Mouse (Mus musculus) hindbrain, embryonic 14.5 days (tissue): ENCODE measurements around the gene Rabl2. TPM values are rescaled to one million over a fixed set of nuclear protein-coding genes. Genes with fewer than 3 reads are reported as not detected.

Experiments
- ATAC-seq: fragments of 200-750 bp; cut with Nextera tagmentation; 2 replicates; pipeline ENCODE4 v1.8.0; 2017; ENCODE audit warnings: moderate number of reproducible peaks, mild to moderate bottlenecking, moderate TSS enrichment, moderate library complexity; ENCODE audit not compliant: low FRiP score
- DNase-seq: peaks from one replicate; pipeline ENCODE4 v3.0.0-alpha.2; 2015; ENCODE audit warnings: low spot score
- H3K27ac ChIP-seq: fragments of 300-500 bp; sonication (generic); 2 replicates; pipeline ENCODE4 v1.5.1; 2014; ENCODE audit warnings: mild to moderate bottlenecking, moderate library complexity
- H3K27me3 ChIP-seq: fragments of 300-500 bp; sonication (generic); 2 replicates; pipeline ENCODE4 v1.6.1; 2014; ENCODE audit warnings: mild to moderate bottlenecking, low read length, mixed read lengths; ENCODE audit not compliant: control insufficient read depth, insufficient read depth
- H3K36me3 ChIP-seq: fragments of 300-500 bp; sonication (generic); replicated peaks from 2 replicates; pipeline ENCODE4 v1.6.1; 2014; ENCODE audit not compliant: control insufficient read depth, insufficient read depth
- H3K4me1 ChIP-seq: fragments of 300-500 bp; sonication (generic); replicated peaks from 2 replicates; pipeline ENCODE4 v1.6.1; 2014; ENCODE audit warnings: antibody characterized with exemption, low read length, mixed read lengths; ENCODE audit not compliant: control insufficient read depth, insufficient read depth
- H3K4me2 ChIP-seq: fragments of 300-500 bp; sonication (generic); replicated peaks from 2 replicates; pipeline ENCODE4 v1.6.1; 2014; ENCODE audit warnings: mild to moderate bottlenecking, moderate library complexity
- H3K4me3 ChIP-seq: fragments of 300-500 bp; sonication (generic); replicated peaks from 2 replicates; pipeline ENCODE4 v1.5.1; 2014; ENCODE audit warnings: mild to moderate bottlenecking, low read length
- H3K9ac ChIP-seq: fragments of 300-500 bp; sonication (generic); 2 replicates; pipeline ENCODE4 v1.6.1; 2014
- H3K9me3 ChIP-seq: fragments of 300-500 bp; sonication (generic); 2 replicates; pipeline ENCODE4 v1.6.1; 2016; ENCODE audit warnings: low read length; ENCODE audit not compliant: control insufficient read depth
- WGBS: fragments of 180-500 bp; shearing (Covaris S2); extraction: QIAGEN DNeasy Blood & Tissue Kit; methylation state at CpG from one replicate; pipeline ENCODE4 v1.1.7; 2014; 5-methylcytosine and 5-hydroxymethylcytosine counted together
- polyA plus RNA-seq: library from polyadenylated mRNA; unstranded; fragments of >200 nt; fragmentation: Nextera tagmentation; extraction: Ambion mirVana; gene quantifications from 2 replicates; pipeline ENCODE4 v1.2.1, GENCODE M21; 2014

Rabl2 gene
- polyA plus RNA-seq, 1 experiment from 2014 or later = 79.0 TPM

GRCm38 (mm10) chr15:89591317-89591716 lies 406 bp downstream of the Rabl2 start:
- H3K4me1 ChIP-seq = peaks cover 15% of the 10 kb centered on the region; the same call in 1 of the 2 replicates
- peak overlapping the region; percentile 74 for H3K4me3 ChIP-seq
- H3K9ac ChIP-seq = peak overlapping the region; percentile 71
- peak; percentile 32 for DNase-seq
- peak; percentile 32; the same call in 1 of the 2 replicates for ATAC-seq
- H3K9me3 ChIP-seq = no peaks in the 10 kb centered on the region
- WGBS = 2% methylated on average over 30 of the region's 30 CpGs
- H3K4me2 ChIP-seq = peak overlapping the region; percentile 90
- H3K27ac ChIP-seq = peak overlapping the region; percentile 81
- H3K36me3 ChIP-seq = peaks cover 26% of the 10 kb centered on the region
- no peaks in the 10 kb centered on the region for H3K27me3 ChIP-seq

- peaks cover 35% of the 10 kb centered on the region for H3K36me3 ChIP-seq
- H3K9ac ChIP-seq = no peak overlapping the region
- peaks cover 15% of the 10 kb centered on the region; the same call in 1 of the 2 replicates for H3K4me1 ChIP-seq
- H3K27me3 ChIP-seq = no peaks in the 10 kb centered on the region
- 88% methylated on average over 5 of the region's 5 CpGs for WGBS
- no peak overlapping the region for H3K27ac ChIP-seq
- DNase-seq (no peak), ATAC-seq (no peak)
- no peaks in the 10 kb centered on the region for H3K9me3 ChIP-seq
- no peak overlapping the region for H3K4me2 ChIP-seq
- H3K4me3 ChIP-seq = no peak overlapping the region
Measured at GRCm38 (mm10) chr15:89589146-89589545, 2.6 kb downstream of the Rabl2 start.

- ATAC-seq (no peak), DNase-seq (no peak)
- H3K36me3 ChIP-seq = peaks cover 51% of the 10 kb centered on the region
- no peak overlapping the region for H3K4me2 ChIP-seq
- H3K4me1 ChIP-seq = peaks cover 4% of the 10 kb centered on the region; the same call in 1 of the 2 replicates
- H3K9me3 ChIP-seq = no peaks in the 10 kb centered on the region
- no peak overlapping the region for H3K4me3 ChIP-seq
- no peak overlapping the region for H3K9ac ChIP-seq
- H3K27me3 ChIP-seq = no peaks in the 10 kb centered on the region
- H3K27ac ChIP-seq = no peak overlapping the region
- 93% methylated on average over 11 of the region's 11 CpGs for WGBS
Measured at GRCm38 (mm10) chr15:89585631-89586030, 6.1 kb downstream of the Rabl2 start.

GRCm38 (mm10) chr15:89585101-89585500 lies 6.6 kb downstream of the Rabl2 start:
- H3K4me1 ChIP-seq = no peaks in the 10 kb centered on the region; the same call in 1 of the 2 replicates
- no peak overlapping the region for H3K4me2 ChIP-seq
- no peaks in the 10 kb centered on the region for H3K9me3 ChIP-seq
- peaks cover 51% of the 10 kb centered on the region for H3K36me3 ChIP-seq
- DNase-seq (no peak), ATAC-seq (no peak)
- no peaks in the 10 kb centered on the region for H3K27me3 ChIP-seq
- 83% methylated on average over 5 of the region's 5 CpGs for WGBS
- no peak overlapping the region for H3K4me3 ChIP-seq
- H3K27ac ChIP-seq = no peak overlapping the region
- H3K9ac ChIP-seq = no peak overlapping the region

- WGBS = 93% methylated on average over 7 of the region's 7 CpGs
- H3K4me3 ChIP-seq = no peak overlapping the region
- no peak overlapping the region for H3K9ac ChIP-seq
- no peak overlapping the region for H3K27ac ChIP-seq
- ATAC-seq (no peak), DNase-seq (no peak)
- peaks cover 37% of the 10 kb centered on the region for H3K36me3 ChIP-seq
- no peak overlapping the region for H3K4me2 ChIP-seq
- no peaks in the 10 kb centered on the region for H3K4me1 ChIP-seq
- no peaks in the 10 kb centered on the region for H3K27me3 ChIP-seq
- H3K9me3 ChIP-seq = no peaks in the 10 kb centered on the region
Measured at GRCm38 (mm10) chr15:89582494-89582893, 9.2 kb downstream of the Rabl2 start.

GRCm38 (mm10) chr15:89572147-89572546 lies 19.6 kb downstream of the Rabl2 start:
- Histone ChIP-seq H3K27me3 (no peaks in the 10 kb centered on the region), H3K9ac (no peak overlapping the region), H3K4me3 (no peak overlapping the region), H3K9me3 (no peaks in the 10 kb centered on the region), H3K4me1 (no peaks in the 10 kb centered on the region), H3K36me3 (no peaks in the 10 kb centered on the region), H3K27ac (no peak overlapping the region), H3K4me2 (no peak overlapping the region)
- DNase-seq = no peak
- no peak for ATAC-seq
- WGBS = 79% methylated on average over 8 of the region's 8 CpGs

- 89% methylated on average over 6 of the region's 6 CpGs for WGBS
- Histone ChIP-seq H3K4me3 (no peak within 1 kb of the TSS), H3K27ac (no peak within 1 kb of the TSS), H3K36me3 (no peaks in the 10 kb centered on the region), H3K4me1 (no peaks in the 10 kb centered on the region), H3K4me2 (no peak within 1 kb of the TSS), H3K9ac (no peak within 1 kb of the TSS), H3K27me3 (no peaks in the 10 kb centered on the region), H3K9me3 (no peaks in the 10 kb centered on the region)
- ATAC-seq (0 out of 2 replicates have a peak, but pooled peaks have one; percentile 31), DNase-seq (no peak)
Measured at GRCm38 (mm10) chr15:89568114-89568513, 23.6 kb downstream of the Rabl2 start, which contains the start of gene Acr. Gene Acr, plus strand, starts transcription at chr15:89568326.

GRCm38 (mm10) chr15:89559202-89559731 lies 32.5 kb downstream of the Rabl2 start:
- Histone ChIP-seq H3K27me3 (peaks cover 38% of the 10 kb centered on the region), H3K4me2 (no peak overlapping the region), H3K4me1 (peaks cover 4% of the 10 kb centered on the region; the same call in 1 of the 2 replicates), H3K36me3 (0 out of 2 replicates have a peak, but pooled peaks cover 3% of the 10 kb centered on the region), H3K9me3 (no peaks in the 10 kb centered on the region), H3K27ac (no peak overlapping the region), H3K9ac (no peak overlapping the region), H3K4me3 (no peak overlapping the region)
- 37% methylated on average over 10 of the region's 10 CpGs for WGBS
- ATAC-seq = no peak
- no peak for DNase-seq

GRCm38 (mm10) chr15:89557996-89558390 lies 33.7 kb downstream of the Rabl2 start:
- peak overlapping the region; percentile 28 for H3K4me2 ChIP-seq
- peaks cover 3% of the 10 kb centered on the region; the same call in 1 of the 2 replicates for H3K36me3 ChIP-seq
- no peaks in the 10 kb centered on the region for H3K9me3 ChIP-seq
- DNase-seq (no peak), ATAC-seq (no peak)
- H3K27ac ChIP-seq = no peak overlapping the region
- no peak overlapping the region for H3K9ac ChIP-seq
- WGBS = 6% methylated on average over 34 of the region's 34 CpGs
- H3K27me3 ChIP-seq = peaks cover 38% of the 10 kb centered on the region
- 0 out of 2 replicates have a peak overlapping the region, but pooled peaks have one; percentile 1 for H3K4me3 ChIP-seq
- H3K4me1 ChIP-seq = peaks cover 4% of the 10 kb centered on the region; the same call in 1 of the 2 replicates
